Mouse (Mus musculus): Measurements from ENCODE around the gene Klri1.
A peak's percentile ranks its signal among the peaks of the same experiment; 100 is the strongest.
"Not testable (repeated sequence)": the region's sequence is repeated elsewhere in the genome, so short reads cannot be mapped to it uniquely, and the experiment has no call there.

Gene Klri1

DNA sequence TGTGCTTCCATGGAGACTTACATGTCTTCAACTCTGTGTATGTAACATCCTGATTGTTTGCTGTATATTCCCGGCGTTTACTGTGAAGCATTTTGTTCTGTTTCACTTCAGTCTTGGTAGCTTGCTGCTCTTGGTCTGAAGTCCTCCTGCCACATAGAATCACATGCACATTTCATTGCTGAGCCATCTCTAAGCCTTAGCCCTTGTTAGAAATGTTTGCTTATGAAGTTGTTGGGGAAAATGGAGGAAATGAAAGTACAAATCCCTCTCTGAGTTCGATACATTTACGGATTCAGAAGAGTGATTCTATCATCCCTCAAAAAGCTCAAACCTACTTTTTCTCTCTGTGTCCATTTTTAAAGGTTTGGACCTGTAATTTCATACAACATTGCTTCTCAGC is at the start of gene Klri1:
Gene Klri1 (minus strand): TSS at position 101 of the 400 bp plus-strand sequence.
- no peak for DNase-seq (ENCODE audit: low read depth, low spot score)

DNA sequence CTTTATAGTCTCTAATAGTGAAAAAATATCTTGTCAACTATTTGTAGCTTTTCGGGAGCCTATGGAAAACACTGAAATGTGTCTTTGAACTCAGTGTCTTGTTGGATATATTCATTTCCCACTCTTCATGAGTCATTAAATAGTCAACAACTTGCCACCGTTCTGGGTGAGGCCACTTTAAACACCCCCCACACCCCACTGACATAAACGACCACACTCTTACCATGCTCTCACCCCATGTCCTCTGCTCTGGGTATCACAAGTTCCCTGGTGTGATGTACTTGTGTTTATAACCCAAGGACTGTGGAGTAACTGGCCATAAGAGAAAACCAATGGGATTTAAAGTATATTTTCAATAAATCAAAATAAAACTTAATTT is 30.7 kb upstream of the Klri1 start:
- DNase-seq (ENCODE audit: low read depth, low spot score): no peak

DNA sequence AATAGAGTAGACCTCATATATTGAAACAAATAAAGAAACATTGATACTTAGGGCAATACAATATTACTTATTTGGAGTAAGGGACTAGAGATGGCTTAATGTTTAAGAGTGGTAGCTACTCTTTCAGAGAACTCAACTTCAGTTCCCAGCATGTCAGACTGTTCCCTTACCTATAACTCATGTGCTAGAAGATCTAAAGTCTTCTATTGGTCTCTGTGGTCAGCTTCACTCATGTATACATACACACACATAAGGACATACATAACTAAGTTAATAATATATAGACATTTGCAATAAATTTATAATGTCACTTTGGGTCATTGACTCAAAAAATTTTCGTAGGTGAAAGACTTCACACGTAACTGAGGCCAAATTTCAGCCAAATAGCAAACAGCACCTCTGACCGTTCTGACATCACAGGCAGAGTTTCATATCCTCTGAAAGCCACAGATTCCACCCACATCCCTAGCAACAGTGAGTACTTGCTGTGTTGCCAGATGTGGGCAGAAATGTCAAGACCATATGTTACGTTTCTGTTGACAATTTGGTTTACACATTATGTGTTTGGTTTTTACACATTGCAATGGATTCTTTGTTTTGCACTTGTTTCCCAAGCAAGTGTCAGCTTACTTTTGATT is 30.2 kb upstream of the Klri1 start:
- DNase-seq (ENCODE audit: low read depth, low spot score): no peak

DNA sequence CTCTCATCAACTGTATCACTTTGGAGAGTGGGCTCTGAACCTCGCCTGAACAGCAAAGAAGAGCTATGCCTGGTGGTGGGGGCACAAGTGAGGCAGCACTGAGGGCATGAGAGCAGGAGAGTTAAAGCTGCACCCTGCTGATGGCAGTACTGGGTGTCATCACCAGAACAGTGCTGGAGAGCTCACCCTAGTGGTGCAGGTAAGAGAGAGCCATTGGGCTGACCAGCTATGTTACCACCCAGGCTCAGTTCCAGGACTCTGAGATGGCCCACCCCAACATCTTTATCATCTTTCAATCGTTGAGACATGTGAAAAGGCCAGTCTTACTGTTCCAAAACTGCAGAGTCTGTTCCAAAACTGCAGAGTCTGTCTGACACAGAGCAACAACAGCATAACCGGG is 29.2 kb upstream of the Klri1 start:
- DNase-seq (ENCODE audit: low read depth, low spot score): no peak

DNA sequence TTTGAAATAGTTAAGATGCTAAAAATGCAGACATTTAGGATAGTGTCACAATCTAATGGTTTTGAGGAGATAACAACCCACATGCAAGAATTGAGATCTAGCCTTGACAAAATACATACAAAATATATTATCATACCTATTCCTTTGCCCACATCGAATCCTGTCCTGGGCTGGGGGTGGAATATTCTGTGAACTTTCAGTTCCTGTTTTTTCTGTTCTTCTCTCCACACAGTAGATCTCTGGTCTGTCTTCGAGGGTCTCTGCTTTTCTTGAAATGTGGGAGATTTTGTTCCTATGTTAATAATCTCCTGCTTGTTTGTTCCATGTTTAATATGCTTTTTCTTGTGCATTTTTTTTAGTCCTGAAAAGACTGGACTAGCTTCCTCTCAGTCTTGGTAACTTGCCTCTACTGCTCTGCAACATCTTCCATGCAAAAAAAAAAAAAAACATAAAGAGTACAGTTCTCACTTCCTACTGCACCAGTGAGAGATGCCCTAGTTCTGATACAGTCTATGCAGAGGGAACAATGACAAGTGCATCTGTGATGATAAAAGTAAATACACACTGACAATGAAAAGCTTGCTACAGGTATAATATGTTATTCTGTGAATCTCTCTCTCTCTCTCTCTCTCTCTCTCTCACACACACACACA is 23.3 kb upstream of the Klri1 start, which contains the start of gene Klri2:
Gene Klri2 (minus strand): TSS at position 416 of the 653 bp plus-strand sequence.
- no peak for DNase-seq (ENCODE audit: low read depth, low spot score)

DNA sequence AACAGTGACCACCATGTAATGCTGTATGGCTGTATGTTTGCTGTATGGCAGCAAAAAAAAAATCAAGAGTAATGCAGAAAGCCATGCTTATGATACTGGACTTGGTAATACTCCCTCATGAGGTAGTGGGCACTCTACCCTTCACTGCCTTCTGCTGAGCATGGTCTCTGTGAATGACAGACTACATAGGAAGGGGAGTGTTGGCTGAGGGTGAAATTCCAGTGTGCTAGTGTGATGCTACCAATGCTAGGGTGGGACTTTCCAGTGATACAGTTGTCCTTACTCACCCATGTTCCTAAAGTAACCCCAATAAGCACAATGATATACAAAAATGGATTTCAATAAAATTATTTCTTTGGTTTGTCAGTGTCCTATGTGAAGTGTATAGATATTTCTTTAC is 19.5 kb upstream of the Klri1 start:
- no peak for DNase-seq (ENCODE audit: low read depth, low spot score)

DNA sequence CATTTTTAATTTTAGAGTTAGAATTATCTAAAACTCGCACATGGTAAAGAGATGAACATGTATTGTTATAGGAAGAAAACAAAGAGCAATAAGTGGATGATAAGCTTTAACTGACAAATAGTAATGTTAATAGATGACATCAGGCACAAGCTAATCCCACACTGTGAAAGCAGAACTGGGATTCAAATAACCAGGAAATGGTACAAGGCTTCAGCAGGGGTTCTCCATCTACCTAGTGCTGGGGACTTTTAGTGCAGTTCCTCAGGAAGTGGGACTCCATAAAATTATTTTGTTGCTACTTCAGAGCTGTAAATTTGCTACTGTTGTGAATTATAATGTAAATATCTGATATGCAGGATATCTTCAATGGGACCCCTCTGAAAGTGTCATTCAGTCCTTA is 10.3 kb upstream of the Klri1 start:
- DNase-seq (ENCODE audit: low read depth, low spot score): no peak

DNA sequence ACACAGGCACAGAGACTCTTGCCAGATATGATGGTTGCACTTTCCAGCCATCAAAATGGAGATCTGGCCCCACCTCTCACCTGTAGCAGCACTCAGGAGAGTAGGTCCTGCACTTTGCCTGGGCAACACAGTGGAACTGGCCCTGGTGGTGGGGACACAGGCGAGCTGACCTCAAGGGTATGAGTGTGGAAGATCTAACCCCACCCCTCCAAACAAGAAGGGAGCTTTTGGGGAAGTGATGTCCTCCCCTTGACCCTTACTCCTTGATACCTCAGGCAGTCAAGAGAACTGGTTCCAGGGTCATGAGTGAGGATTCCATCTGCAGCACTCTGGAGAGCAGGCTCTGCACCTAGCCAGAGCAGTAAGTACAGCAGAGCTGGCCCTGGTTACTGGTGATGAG is 4.5 kb upstream of the Klri1 start:
- no peak for DNase-seq (ENCODE audit: low read depth, low spot score)

DNA sequence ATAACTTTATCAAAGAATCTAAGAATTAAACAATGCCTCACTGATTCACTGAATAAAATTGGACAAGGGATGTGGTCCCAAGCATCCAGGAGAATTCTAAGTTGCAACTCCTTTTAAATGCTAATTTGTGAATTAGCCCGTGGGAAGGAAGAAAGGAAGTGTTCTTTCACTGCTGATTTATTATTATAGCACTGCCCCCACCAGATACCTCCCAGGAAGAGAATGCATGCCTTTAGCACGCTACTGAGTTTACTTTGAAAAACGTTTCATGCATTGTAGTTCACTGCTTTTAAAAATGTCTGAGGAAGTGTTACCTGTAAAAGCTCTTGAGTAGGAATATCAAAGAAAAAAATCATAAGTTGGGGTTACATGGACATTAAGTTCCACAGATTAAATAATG is 3.6 kb upstream of the Klri1 start:
- DNase-seq (ENCODE audit: low read depth, low spot score): peak; percentile 41

DNA sequence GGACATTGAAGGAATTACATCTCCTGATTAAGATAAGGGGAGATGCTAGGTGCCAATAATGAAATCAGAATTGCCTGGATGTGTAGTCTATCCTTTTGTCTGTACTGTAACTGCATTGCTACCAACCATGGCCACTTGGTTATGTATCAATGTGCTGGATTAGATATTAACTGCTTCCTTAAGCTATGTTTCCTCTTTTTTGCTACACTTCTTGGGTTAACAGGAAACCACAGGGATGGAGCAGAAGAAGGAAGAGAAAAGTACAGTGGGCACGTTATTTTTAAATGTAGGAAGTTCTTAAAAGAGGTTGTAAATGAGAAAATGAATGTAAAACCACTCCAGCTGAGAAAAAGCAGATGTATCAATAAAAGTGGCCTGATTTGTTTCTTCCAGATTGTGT is 3.4 kb downstream of the Klri1 start:
- no peak for DNase-seq (ENCODE audit: low read depth, low spot score)

DNA sequence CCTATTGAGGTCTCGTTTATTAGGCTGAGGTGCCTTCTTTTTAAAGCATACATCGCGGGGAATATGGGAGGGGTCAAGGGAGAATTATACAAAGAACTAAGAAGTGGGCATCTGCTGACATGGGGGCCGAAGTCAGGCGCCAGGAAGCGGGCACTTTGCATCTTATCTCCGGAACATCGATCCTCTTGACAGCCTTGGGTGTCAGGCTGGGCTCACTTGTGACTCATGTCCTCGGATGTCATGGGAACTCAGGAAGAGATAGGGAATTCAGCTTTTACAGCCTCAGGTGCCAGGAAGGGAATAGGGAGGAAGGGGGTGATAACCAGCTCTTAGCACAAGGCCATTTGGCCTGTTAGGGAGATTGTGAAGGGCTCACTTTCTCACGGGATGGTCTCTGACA is 25.5 kb downstream of the Klri1 start:
- not testable (repeated sequence) for DNase-seq (ENCODE audit: low read depth, low spot score)

DNA sequence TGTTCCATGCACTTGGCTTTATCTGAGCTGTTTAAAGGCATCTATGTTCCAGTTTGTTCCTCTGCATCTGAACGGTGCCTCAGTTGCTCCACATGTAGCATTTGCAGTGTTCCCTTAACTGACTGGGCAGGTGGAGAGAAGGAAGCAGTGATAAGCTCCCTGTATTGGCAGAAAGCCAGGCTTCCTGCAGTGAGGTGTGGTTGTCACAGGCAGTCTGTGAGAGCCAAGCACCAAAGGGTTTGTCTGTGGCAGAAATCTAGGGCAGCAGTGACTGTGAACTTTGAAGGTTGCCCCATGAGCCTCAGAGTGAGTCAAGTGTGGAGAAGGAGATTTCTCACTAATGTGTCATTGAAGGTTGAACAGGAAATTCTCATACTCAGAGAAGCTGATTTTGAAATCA is 36.6 kb downstream of the Klri1 start:
- DNase-seq (ENCODE audit: low read depth, low spot score): no peak

DNA sequence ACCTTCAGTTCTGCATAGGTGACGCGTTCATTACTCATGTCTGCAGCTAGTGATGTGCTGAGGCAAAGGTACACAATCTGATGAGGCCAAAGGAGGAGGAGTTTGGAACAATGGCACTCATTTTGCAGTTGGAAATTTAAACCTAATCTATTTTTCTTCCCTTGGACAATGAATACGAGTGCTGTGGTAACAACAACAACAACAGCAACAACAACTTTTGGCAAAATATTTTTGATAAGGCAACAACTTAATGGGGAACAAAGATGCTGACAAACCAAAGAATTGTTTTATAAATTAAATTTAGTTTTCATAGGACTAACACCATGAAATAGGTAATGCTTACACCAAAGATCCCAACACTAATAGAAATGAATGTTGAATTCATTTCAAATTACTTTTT is 38.1 kb downstream of the Klri1 start, which contains the start of gene Klrc1:
Gene Klrc1 (minus strand): TSS at position 101 of the 400 bp plus-strand sequence.
- DNase-seq (ENCODE audit: low read depth, low spot score): no peak

DNA sequence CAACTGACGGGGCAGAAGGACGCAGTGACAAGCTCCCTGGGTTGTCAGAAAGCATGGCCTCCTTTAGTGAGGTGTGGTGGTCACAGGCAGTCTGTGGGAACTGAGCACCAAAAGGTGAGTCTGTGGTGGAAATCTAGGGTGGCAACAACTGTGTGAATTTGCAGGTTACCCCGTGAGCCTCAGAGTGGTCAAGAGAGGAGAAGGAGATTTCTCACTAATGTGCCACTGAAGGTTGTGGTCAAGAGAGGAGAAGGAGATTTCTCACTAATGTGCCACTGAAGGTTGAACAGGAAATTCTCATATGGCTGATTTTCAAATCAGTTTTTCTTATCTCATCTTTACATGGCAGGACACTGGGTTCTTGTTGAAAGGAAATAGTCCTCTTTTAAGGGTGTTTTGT is 55.6 kb downstream of the Klri1 start:
- not testable (repeated sequence) for DNase-seq (ENCODE audit: low read depth, low spot score)

DNA sequence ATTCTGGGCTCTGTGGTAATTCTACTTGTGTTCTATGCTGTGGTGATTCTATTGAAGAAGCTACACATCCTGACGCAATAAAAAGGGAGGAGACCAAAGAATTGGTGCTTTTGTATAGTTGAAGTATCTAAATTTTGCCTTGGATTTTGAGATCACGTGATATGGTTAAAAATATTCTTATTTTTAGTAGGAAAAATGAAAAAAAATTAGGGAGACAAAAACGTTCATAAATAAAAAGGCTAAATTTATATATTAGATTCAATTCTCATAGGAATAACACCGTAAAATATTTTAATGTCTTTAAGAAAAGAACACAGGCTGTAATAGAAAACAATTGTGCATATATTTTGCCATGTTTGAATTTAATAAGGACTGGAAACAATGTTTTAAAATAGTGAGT is 56.3 kb downstream of the Klri1 start, which contains the start of gene Klrc2:
Gene Klrc2 (minus strand): TSS at position 101 of the 400 bp plus-strand sequence.
- not testable (repeated sequence) for DNase-seq (ENCODE audit: low read depth, low spot score)

Measured in mesoderm, embryonic 11.5 days (tissue).